ENCODE assay signal across 15 mouse cellular contexts in genomic region chr5:74171768-74172167, GRCm38 (mm10). TPM values are rescaled to one million over a fixed set of nuclear protein-coding genes. Genes with fewer than 3 reads are reported as not detected.
A peak's percentile ranks its signal among the peaks of the same experiment; 100 is the strongest.
DNase-seq lines count a peak whose midpoint lies in the region; ATAC-seq and TF ChIP-seq lines count a peak whose summit lies in the region.
"Had no signal": no experiment of that assay in that cellular context is flagged by ENCODE, and none has a peak within 500 bp of the region (broad histone marks: within the 10 kb centered on the region; RNA-seq: fewer than 3 reads in every experiment).

No protein-coding gene starts in this region.

- H3K4me2 ChIP-seq in heart, embryonic 12.5 days, result no peak overlapping the region
- no peak overlapping the region for H3K4me2 ChIP-seq in lung, embryonic 14.5 days
- no peak overlapping the region for H3K4me2 ChIP-seq in hindbrain, embryonic 11.5 days (replicated peaks; ENCODE audit: low read depth, low read length)
- H3K4me2 ChIP-seq: hindbrain, embryonic 12.5 days had no signal

- H3K4me1 ChIP-seq in heart, embryonic 12.5 days (replicated peaks), result peaks cover 62% of the 10 kb centered on the region
- H3K4me1 ChIP-seq in lung, embryonic 14.5 days (ENCODE audit: insufficient read depth), result peaks cover 26% of the 10 kb centered on the region
- H3K4me1 ChIP-seq in hindbrain, embryonic 11.5 days (replicated peaks; ENCODE audit: control insufficient read depth, insufficient read depth, low read length), result no peaks in the 10 kb centered on the region

- no peak overlapping the region for H3K4me3 ChIP-seq in heart, embryonic 12.5 days
- no peak overlapping the region for H3K4me3 ChIP-seq in lung, embryonic 14.5 days (ENCODE audit: low read depth, low read length)
- H3K4me3 ChIP-seq in hindbrain, embryonic 11.5 days (ENCODE audit: low read depth, low read length), result no peak overlapping the region
- H3K4me3 ChIP-seq: hindbrain, embryonic 12.5 days had no signal

- H3K9ac ChIP-seq in heart, embryonic 12.5 days, result 0 out of 2 replicates have a peak overlapping the region, but pooled peaks have one; percentile 31
- H3K9ac ChIP-seq in lung, embryonic 14.5 days, result no peak overlapping the region
- no peak overlapping the region for H3K9ac ChIP-seq in hindbrain, embryonic 11.5 days (ENCODE audit: low read depth, low read length)
- H3K9ac ChIP-seq: hindbrain, embryonic 12.5 days had no signal

- H3K36me3 ChIP-seq in heart, embryonic 12.5 days, result no peaks in the 10 kb centered on the region
- H3K36me3 ChIP-seq in lung, embryonic 14.5 days (ENCODE audit: insufficient read depth), result no peaks in the 10 kb centered on the region
- H3K36me3 ChIP-seq in hindbrain, embryonic 11.5 days (ENCODE audit: control insufficient read depth, insufficient read depth, low read length), result no peaks in the 10 kb centered on the region
- H3K36me3 ChIP-seq: hindbrain, embryonic 12.5 days had no signal

- DNase-seq in heart, adult 11 months, result no peak
- DNase-seq in lung, embryonic 14.5 days, result peak; percentile 20
- DNase-seq in lung, adult 18-20 months, result no peak
- DNase-seq in kidney, postnatal 25 days, result peak; percentile 30 to 74
- DNase-seq in urinary bladder, postnatal 14 days (ENCODE audit: low spot score), result peak; percentile 85
- no peak for DNase-seq in frontal cortex, postnatal 36 days (ENCODE audit: low spot score in 2 of 2)
- no peak for DNase-seq in hindbrain, embryonic 11.5 days (ENCODE audit: low spot score)
- DNase-seq: adrenal gland, adult 8-10 months; cerebellum, adult 11 months; lung, adult 2 months; right cerebral cortex, postnatal 4 days; thymus, adult 2 months had no signal

- no peaks in the 10 kb centered on the region for H3K27me3 ChIP-seq in heart, embryonic 12.5 days (replicated peaks)
- no peaks in the 10 kb centered on the region for H3K27me3 ChIP-seq in lung, embryonic 14.5 days (ENCODE audit: insufficient read depth, low read length)
- no peaks in the 10 kb centered on the region for H3K27me3 ChIP-seq in hindbrain, embryonic 11.5 days (ENCODE audit: control insufficient read depth, insufficient read depth, low read length)
- H3K27me3 ChIP-seq: hindbrain, embryonic 12.5 days had no signal

- no peak for TF ChIP-seq CTCF in lung, embryonic 14.5 days (IDR thresholded peaks at IDR 0.05; ENCODE audit: low read depth)

- no peaks in the 10 kb centered on the region for H3K9me3 ChIP-seq in heart, embryonic 12.5 days (replicated peaks)
- H3K9me3 ChIP-seq in lung, embryonic 14.5 days (ENCODE audit: low read depth, low read length), result no peaks in the 10 kb centered on the region
- H3K9me3 ChIP-seq in hindbrain, embryonic 11.5 days (ENCODE audit: control insufficient read depth, low read length), result no peaks in the 10 kb centered on the region
- H3K9me3 ChIP-seq: hindbrain, embryonic 12.5 days had no signal

- H3K27ac ChIP-seq in heart, embryonic 12.5 days (ENCODE audit: poor library complexity, severe bottlenecking), result peak overlapping the region; percentile 96
- peak overlapping the region; percentile 81; the same call in 1 of the 2 replicates for H3K27ac ChIP-seq in lung, embryonic 14.5 days (ENCODE audit: low read depth)
- H3K27ac ChIP-seq in hindbrain, embryonic 11.5 days (ENCODE audit: low read depth, low read length), result no peak overlapping the region
- H3K27ac ChIP-seq: hindbrain, embryonic 12.5 days had no signal

- WGBS in heart, embryonic 12.5 days, result 71% methylated on average over 9 of the region's 9 CpGs
- 63% methylated on average over 9 of the region's 9 CpGs for WGBS in lung, embryonic 14.5 days
- WGBS in hindbrain, embryonic 11.5 days, result 72% methylated on average over 9 of the region's 9 CpGs

- no peak for ATAC-seq in heart, embryonic 12.5 days (ENCODE audit: insufficient number of reproducible peaks, low FRiP score)
- no peak for ATAC-seq in lung, embryonic 14.5 days (ENCODE audit: insufficient read depth)
- no peak for ATAC-seq in hindbrain, embryonic 11.5 days (ENCODE audit: low FRiP score)
- ATAC-seq: midbrain, embryonic 16.5 days had no signal

RNA-seq across cellular contexts. Expression of gene Rasl11b, which starts 23.3 kb away (rescaled TPM):
- 107 TPM in 2 replicates for polyA plus RNA-seq in heart, embryonic 12.5 days (2016; fragmentation: Nextera tagmentation; extraction: Ambion mirVana)
- polyA plus RNA-seq in lung, embryonic 14.5 days (2014; fragmentation: Nextera tagmentation; extraction: Ambion mirVana), result 90.2 and 93.2 TPM in 2 replicates
- polyA plus RNA-seq in hindbrain, embryonic 11.5 days (2014; fragmentation: Nextera tagmentation; extraction: Ambion mirVana), result 30.1 and 33.4 TPM in 2 replicates

Comparison
In these comparisons a context has a peak if more than half of its experiments do, and no peak if none do; other contexts are left out.
1. DNase-seq: peak in lung, embryonic 14.5 days (single experiment), kidney, postnatal 25 days (2 of 2) and urinary bladder, postnatal 14 days (single experiment); none in heart, adult 11 months (single experiment), lung, adult 18-20 months (0 of 2), frontal cortex, postnatal 36 days (0 of 2) and hindbrain, embryonic 11.5 days (single experiment).